Mouse (Mus musculus) limb, embryonic 11.5 days (tissue): ENCODE data around the gene Acbd3. TPM values are rescaled to one million over a fixed set of nuclear protein-coding genes. Genes with fewer than 3 reads are reported as not detected.

Experiments used
- ATAC-seq: fragments of 200-750 bp; cut with Nextera tagmentation; 2 replicates; pipeline ENCODE4 v1.8.0; 2017; ENCODE audit warnings: low read depth; ENCODE audit not compliant: insufficient number of reproducible peaks, low FRiP score, low TSS enrichment
- DNase-seq: peaks from one replicate; pipeline ENCODE4 v3.0.0-alpha.2; 2015; ENCODE audit warnings: low spot score
- H3K27ac ChIP-seq: fragments of 300-500 bp; sonication (generic); replicated peaks from 2 replicates; pipeline ENCODE4 v1.5.1; 2014; ENCODE audit warnings: low read depth, mild to moderate bottlenecking, low read length
- H3K27me3 ChIP-seq: fragments of 300-500 bp; sonication (generic); 2 replicates; pipeline ENCODE4 v1.6.1; 2014; ENCODE audit warnings: mild to moderate bottlenecking, low read length, mixed read lengths; ENCODE audit not compliant: control insufficient read depth, insufficient read depth
- H3K36me3 ChIP-seq: fragments of 300-500 bp; sonication (generic); 2 replicates; pipeline ENCODE4 v1.6.1; 2014; ENCODE audit warnings: mild to moderate bottlenecking, low read length, moderate library complexity, mixed read lengths; ENCODE audit not compliant: control insufficient read depth, insufficient read depth
- H3K4me1 ChIP-seq: fragments of 300-500 bp; sonication (generic); 2 replicates; pipeline ENCODE4 v1.6.1; 2014; ENCODE audit warnings: low read length, mixed read lengths; ENCODE audit not compliant: control insufficient read depth, insufficient read depth
- H3K4me2 ChIP-seq: fragments of 300-500 bp; sonication (generic); 2 replicates; pipeline ENCODE4 v1.6.1; 2014; ENCODE audit warnings: low read depth, mild to moderate bottlenecking, moderate library complexity; ENCODE audit not compliant: severe bottlenecking
- H3K4me3 ChIP-seq: fragments of 300-500 bp; sonication (generic); 2 replicates; pipeline ENCODE4 v1.5.1; 2014; ENCODE audit warnings: low read depth, low read length
- H3K9ac ChIP-seq: fragments of 300-500 bp; sonication (generic); 2 replicates; pipeline ENCODE4 v1.6.1; 2014; ENCODE audit warnings: mild to moderate bottlenecking, low read length
- H3K9me3 ChIP-seq: fragments of 300-500 bp; sonication (generic); 2 replicates; pipeline ENCODE4 v1.6.1; 2016; ENCODE audit warnings: low read length; ENCODE audit not compliant: control insufficient read depth
- WGBS: fragments of 180-500 bp; shearing (Covaris S2); extraction: QIAGEN DNeasy Blood & Tissue Kit; methylation state at CpG from one replicate; pipeline ENCODE4 v1.1.7; 2014; 5-methylcytosine and 5-hydroxymethylcytosine counted together
- polyA plus RNA-seq: library from polyadenylated mRNA; unstranded; fragments of >200 nt; fragmentation: Nextera tagmentation; extraction: Ambion mirVana; gene quantifications from 2 replicates; pipeline ENCODE4 v1.2.1, GENCODE M21; 2014

The Acbd3 gene
- polyA plus RNA-seq, 1 experiment from 2014 or later = 22.5 TPM

- 87% methylated on average over 8 of the region's 8 CpGs for WGBS
Measured at GRCm38 (mm10) chr1:180780291-180780690, 54.4 kb downstream of the Acbd3 start.

GRCm38 (mm10) chr1:180781250-180781649 is 55.4 kb downstream of the Acbd3 start:
- Histone ChIP-seq H3K4me3 (no peak overlapping the region), H3K9ac (no peak overlapping the region), H3K27ac (no peak overlapping the region), H3K9me3 (no peaks in the 10 kb centered on the region), H3K27me3 (no peaks in the 10 kb centered on the region), H3K4me2 (no peak overlapping the region), H3K36me3 (no peaks in the 10 kb centered on the region), H3K4me1 (peaks cover 3% of the 10 kb centered on the region; the same call in 1 of the 2 replicates)
- no peak for DNase-seq
- ATAC-seq = no peak
- WGBS = 65% methylated on average over 5 of the region's 5 CpGs

More at GRCm38 (mm10) chr1:180780291-180780690, 54.4 kb downstream of the Acbd3 start:
- Histone ChIP-seq H3K27ac (no peak overlapping the region), H3K27me3 (no peaks in the 10 kb centered on the region), H3K9me3 (no peaks in the 10 kb centered on the region), H3K4me3 (no peak overlapping the region), H3K4me2 (no peak overlapping the region), H3K9ac (no peak overlapping the region), H3K4me1 (peaks cover 3% of the 10 kb centered on the region; the same call in 1 of the 2 replicates), H3K36me3 (no peaks in the 10 kb centered on the region)
- ATAC-seq (no peak), DNase-seq (no peak)

GRCm38 (mm10) chr1:180782906-180783579 is 57.2 kb downstream of the Acbd3 start:
- Histone ChIP-seq H3K36me3 (no peaks in the 10 kb centered on the region), H3K9me3 (no peaks in the 10 kb centered on the region), H3K27ac (no peak overlapping the region), H3K4me1 (no peaks in the 10 kb centered on the region), H3K9ac (no peak overlapping the region), H3K27me3 (no peaks in the 10 kb centered on the region), H3K4me2 (no peak overlapping the region), H3K4me3 (no peak overlapping the region)
- WGBS = 72% methylated on average over 9 of the region's 9 CpGs
- DNase-seq = no peak
- no peak for ATAC-seq

DNA sequence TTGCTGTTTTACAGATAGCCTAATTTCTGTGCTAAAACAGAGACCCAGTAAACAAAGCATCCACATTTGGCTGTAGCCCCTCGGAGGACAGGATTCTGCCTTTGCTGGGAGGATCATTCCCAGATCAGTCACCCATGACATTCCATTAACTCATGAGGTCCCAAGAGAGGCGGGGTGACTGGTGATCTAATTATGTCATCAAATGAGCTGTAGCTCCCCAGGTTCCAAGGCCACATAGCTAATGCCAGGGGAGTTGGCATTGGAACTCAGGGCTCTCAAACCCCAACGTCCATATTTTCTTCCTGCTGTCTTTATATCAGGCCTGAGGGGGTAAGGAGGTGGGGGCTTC is 57.7 kb downstream of the Acbd3 start:
- no peak overlapping the region for H3K4me2 ChIP-seq
- H3K9ac ChIP-seq = no peak overlapping the region
- H3K4me3 ChIP-seq = no peak overlapping the region
- DNase-seq (no peak), ATAC-seq (no peak)
- WGBS = 45% methylated on average over 3 of the region's 3 CpGs
- H3K27ac ChIP-seq = no peak overlapping the region
- H3K27me3 ChIP-seq = no peaks in the 10 kb centered on the region
- no peaks in the 10 kb centered on the region for H3K36me3 ChIP-seq
- no peaks in the 10 kb centered on the region for H3K4me1 ChIP-seq
- H3K9me3 ChIP-seq = no peaks in the 10 kb centered on the region

- H3K4me3 ChIP-seq = no peak overlapping the region
- H3K9ac ChIP-seq = no peak overlapping the region
- ATAC-seq = no peak
- WGBS = 88% methylated on average over 14 of the region's 14 CpGs
- H3K4me2 ChIP-seq = no peak overlapping the region
- no peaks in the 10 kb centered on the region for H3K9me3 ChIP-seq
- H3K27ac ChIP-seq = no peak overlapping the region
- H3K4me1 ChIP-seq = peaks cover 6% of the 10 kb centered on the region; the same call in 1 of the 2 replicates
- DNase-seq = no peak
- no peaks in the 10 kb centered on the region for H3K27me3 ChIP-seq
- no peaks in the 10 kb centered on the region for H3K36me3 ChIP-seq
Measured at GRCm38 (mm10) chr1:180791821-180792480, 66.1 kb downstream of the Acbd3 start.

DNA sequence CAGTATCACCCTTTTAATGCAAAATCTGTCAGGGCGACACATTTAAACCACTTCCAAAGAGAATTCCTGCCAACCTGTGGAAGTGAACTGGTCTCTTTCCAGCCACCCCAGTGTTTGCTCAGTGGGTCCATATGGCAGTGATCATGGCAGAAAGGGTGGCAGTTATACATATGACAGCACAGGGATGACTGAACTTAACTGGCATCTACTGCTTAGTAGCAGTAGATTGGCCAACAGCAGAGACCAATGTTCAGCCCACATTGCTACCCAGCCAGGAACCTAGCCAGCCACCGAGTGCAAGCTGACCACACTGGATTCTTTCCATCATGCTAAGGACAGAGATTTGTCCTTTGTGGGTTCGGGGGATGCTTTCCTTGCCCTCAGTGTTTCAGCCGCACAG is 67.0 kb downstream of the Acbd3 start:
- Histone ChIP-seq H3K4me3 (no peak overlapping the region), H3K4me1 (peaks cover 6% of the 10 kb centered on the region; the same call in 1 of the 2 replicates), H3K4me2 (no peak overlapping the region), H3K27ac (no peak overlapping the region), H3K36me3 (no peaks in the 10 kb centered on the region), H3K27me3 (no peaks in the 10 kb centered on the region), H3K9me3 (no peaks in the 10 kb centered on the region), H3K9ac (no peak overlapping the region)
- no peak for ATAC-seq
- DNase-seq = no peak
- 86% methylated on average over 4 of the region's 4 CpGs for WGBS

DNA sequence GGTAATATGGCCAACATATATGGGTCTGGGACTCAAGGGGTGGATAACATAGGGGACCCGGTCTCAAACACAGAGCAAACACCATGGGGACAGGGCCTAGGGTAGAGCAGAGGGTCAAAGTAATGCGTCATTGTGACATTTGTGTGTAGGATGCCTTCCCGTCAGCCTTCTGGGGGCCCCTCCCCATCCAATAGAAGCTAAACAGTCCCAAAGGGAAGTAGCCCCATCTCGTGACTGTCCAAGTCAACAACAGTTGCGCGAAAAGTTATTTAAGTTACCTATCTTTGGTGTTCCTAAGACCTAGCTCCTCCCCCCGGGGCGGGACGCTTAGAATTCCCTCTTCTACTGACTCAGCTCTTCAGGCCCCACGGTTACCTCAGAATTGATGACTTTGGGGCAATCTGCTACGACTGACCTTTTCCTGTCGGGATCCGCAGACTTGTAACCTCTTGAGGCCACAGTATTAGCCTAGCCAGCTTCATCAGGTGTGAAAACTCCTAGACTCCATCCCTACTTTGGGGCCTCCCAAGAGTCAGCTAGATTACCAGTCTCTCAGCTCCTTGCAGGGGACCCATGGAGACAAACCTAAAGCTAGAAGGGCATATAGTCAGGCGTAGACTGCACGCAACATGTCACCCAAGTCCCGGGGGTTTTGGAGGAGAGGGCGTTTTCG is 67.7 kb downstream of the Acbd3 start:
- Histone ChIP-seq H3K36me3 (no peaks in the 10 kb centered on the region), H3K27ac (no peak overlapping the region), H3K9ac (peak overlapping the region; percentile 43), H3K4me1 (peaks cover 6% of the 10 kb centered on the region; the same call in 1 of the 2 replicates), H3K4me3 (peak overlapping the region; percentile 35), H3K27me3 (no peaks in the 10 kb centered on the region), H3K9me3 (no peaks in the 10 kb centered on the region), H3K4me2 (peak overlapping the region; percentile 90)
- ATAC-seq (peak; percentile 13; the same call in 1 of the 2 replicates), DNase-seq (peak; percentile 54)
- whole genome bisulfite sequencing = 9% methylated on average over 18 of the region's 18 CpGs

- Histone ChIP-seq H3K9ac (peak overlapping the region; percentile 43), H3K36me3 (no peaks in the 10 kb centered on the region), H3K4me3 (peak overlapping the region; percentile 35), H3K4me2 (peak overlapping the region; percentile 90), H3K4me1 (peaks cover 6% of the 10 kb centered on the region; the same call in 1 of the 2 replicates), H3K9me3 (no peaks in the 10 kb centered on the region), H3K27me3 (no peaks in the 10 kb centered on the region), H3K27ac (no peak overlapping the region)
- ATAC-seq (peak; percentile 52), DNase-seq (peak; percentile 74)
- WGBS = under 1% methylated on average over 21 of the region's 21 CpGs
Measured at GRCm38 (mm10) chr1:180794170-180794569, 68.3 kb downstream of the Acbd3 start.
